Mouse (Mus musculus) B cell, adult 67 days (primary cell): ENCODE data around the gene Itpk1. TPM values are rescaled to one million over a fixed set of nuclear protein-coding genes. Genes with fewer than 3 reads are reported as not detected.

Experiments used
- total RNA-seq, 2 experiments: library from RNA; stranded (reverse); gene quantifications; 4 replicates each; pipeline ENCODE4 v1.2.4; 2023

Gene Itpk1
- total RNA-seq = 10 to 100 TPM; 23.1 to 24.7 TPM

DNA sequence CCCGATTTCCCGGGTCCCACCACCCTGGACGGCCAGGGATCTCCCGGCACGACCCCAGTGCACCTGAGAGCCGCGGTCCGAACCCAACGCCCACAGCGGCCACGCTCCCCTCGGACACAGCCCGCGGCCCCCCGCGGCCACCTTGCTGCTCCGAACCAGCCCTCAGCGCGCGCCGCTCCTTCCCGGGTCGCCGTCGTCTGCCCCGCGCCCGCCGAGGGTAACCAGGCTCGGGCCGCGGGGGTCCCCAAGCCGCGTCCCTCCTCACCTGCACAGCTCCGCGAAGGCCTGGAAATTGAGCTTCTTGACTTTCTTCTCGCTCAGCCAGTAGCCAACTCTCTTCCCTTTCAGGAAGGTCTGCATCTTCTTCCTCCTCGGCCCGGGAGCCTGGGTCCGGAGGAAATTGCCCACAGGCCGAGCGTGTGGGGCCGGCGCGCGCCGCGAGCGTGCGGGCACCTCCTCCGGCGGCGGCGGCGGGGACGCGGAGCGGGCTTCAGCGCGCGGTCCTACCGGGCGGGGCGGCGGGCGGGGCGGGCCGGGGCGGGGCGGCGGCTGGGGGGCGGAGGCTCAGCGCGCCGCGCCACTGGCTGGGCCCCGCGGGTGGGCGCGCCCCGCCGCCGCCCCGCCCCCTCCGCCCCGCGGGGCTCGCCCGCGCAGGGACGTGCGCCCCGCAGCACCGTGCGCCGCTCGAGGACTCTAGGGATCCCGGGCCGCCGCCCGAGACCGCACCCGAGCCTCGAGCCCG, at the start of gene Itpk1:
Itpk1 (minus strand) TSS at position 474 of the 742 bp plus-strand sequence.

GRCm38 (mm10) chr12:102743589-102744574, 39.2 kb upstream of the Itpk1 start, which contains the start of the genes Moap1 and Tmem251:
Moap1 (minus strand) TSS chr12:102743661.
Tmem251 (plus strand) TSS chr12:102743762.

GRCm38 (mm10) chr12:102554721-102555516, 149.8 kb downstream of the Itpk1 start, which contains the start of gene Chga:
Chga (plus strand) TSS chr12:102554969.

Other genes with a start within 250 kb of the Itpk1 start
- gene Golga5, start 235.8 kb downstream of the Itpk1 start, total RNA-seq = 10 to 100 TPM; 45.4 to 51.0 TPM
- gene Chga, start 150.0 kb downstream of the Itpk1 start, total RNA-seq = not detected
- 1 to 10 TPM; 9.0 to 9.9 TPM for gene Moap1, start 38.7 kb upstream of the Itpk1 start, total RNA-seq
- 10 to 100 TPM; 24.8 to 29.8 TPM for gene Tmem251, start 38.8 kb upstream of the Itpk1 start, total RNA-seq
- not detected for gene Gm28051, start 52.8 kb upstream of the Itpk1 start, total RNA-seq
- gene Gon7, start 52.9 kb upstream of the Itpk1 start, total RNA-seq = 10 to 100 TPM; 25.5 to 28.6 TPM
- gene Ubr7, start 53.0 kb upstream of the Itpk1 start, total RNA-seq = 10 to 100 TPM; 22.4 to 22.8 TPM
- gene Gm20604, start 53.7 kb upstream of the Itpk1 start, total RNA-seq = 1 to 10 TPM; 5.1 to 6.6 TPM
- 10 to 100 TPM; 47.0 to 52.4 TPM for gene Btbd7, start 173.5 kb upstream of the Itpk1 start, total RNA-seq
- gene Cox8c, start 194.4 kb upstream of the Itpk1 start, total RNA-seq = not detected
- gene Unc79, start 243.9 kb upstream of the Itpk1 start, total RNA-seq = not detected